Mouse (Mus musculus) cortical plate, adult 2 months (tissue): ENCODE measurements around the gene Anapc16.

Experiments used
- CTCF ChIP-seq: fragments of 200-500 bp; IDR thresholded peaks from 2 replicates; pipeline ENCODE4 v1.5.1; 2011; ENCODE audit warnings: mild to moderate bottlenecking, control low read depth, low read length; ENCODE audit not compliant: insufficient read depth; ENCODE audit errors: extremely low read depth
- POLR2A ChIP-seq: fragments of 200-500 bp; IDR thresholded peaks from 2 replicates; pipeline ENCODE4 v1.6.1; 2011; ENCODE audit warnings: mild to moderate bottlenecking, low read length, control low read depth; ENCODE audit not compliant: insufficient read depth; ENCODE audit errors: extremely low read depth

- TF ChIP-seq CTCF (no peak), POLR2A (no peak)
These were observed 29.9 kb downstream of the Anapc16 start for GRCm38 (mm10) chr10:59972999-59973398.
